Mouse (Mus musculus): ENCODE data around the gene Vps37c. TPM values are rescaled to one million over a fixed set of nuclear protein-coding genes. Genes with fewer than 3 reads are reported as not detected.

Gene Vps37c
- total and polyA plus RNA-seq, 3 experiments, result 8.1 to 11.9 TPM; not detected in 1

- H3K9ac ChIP-seq (ENCODE audit: control insufficient read depth, low read depth, low read length, poor library complexity, severe bottlenecking), result no peak overlapping the region
- no peak overlapping the region for H3K4me3 ChIP-seq (ENCODE audit: control insufficient read depth in 1 of 2, insufficient read depth in 1 of 2, low read depth in 2 of 2, low read length in 2 of 2)
- H3K27ac ChIP-seq (ENCODE audit: control insufficient read depth, low read depth, low read length), result no peak overlapping the region
- no peaks in the 10 kb centered on the region; a peak in 1 of 4 replicates for H3K27me3 ChIP-seq (ENCODE audit: control insufficient read depth in 1 of 2, insufficient read depth in 2 of 2, low read length in 2 of 2)
- H3K36me3 ChIP-seq (ENCODE audit: control insufficient read depth in 1 of 2, insufficient read depth in 2 of 2, low read length in 2 of 2), result no peaks in the 10 kb centered on the region
- no peaks in the 10 kb centered on the region for H3K9me3 ChIP-seq (replicated peaks; ENCODE audit: insufficient read depth, low read length)
- no peak for TF ChIP-seq RAD21 (IDR thresholded peaks at IDR 0.05; ENCODE audit: low read depth, low read length)
- no peak for TF ChIP-seq TBP (IDR thresholded peaks at IDR 0.05; ENCODE audit: low read depth, low read length)
- TF ChIP-seq POLR2AphosphoS2 (IDR thresholded peaks at IDR 0.05; ENCODE audit: low read length), result no peak
- TF ChIP-seq HCFC1 (IDR thresholded peaks at IDR 0.05; ENCODE audit: low read depth, low read length), result no peak
- no peaks in the 10 kb centered on the region for H3K79me2 ChIP-seq (ENCODE audit: control insufficient read depth, insufficient read depth, low read length, poor library complexity)
- DNase-seq (ENCODE audit: low read depth, low spot score), result no peak
- H3K4me1 ChIP-seq (ENCODE audit: control insufficient read depth in 1 of 2, insufficient read depth in 2 of 2, low read length in 2 of 2), result no peaks in the 10 kb centered on the region
Measured at GRCm38 (mm10) chr19:10735061-10735460, 46.5 kb downstream of the Vps37c start.

- H3K4me3 ChIP-seq (ENCODE audit: control insufficient read depth in 1 of 2, insufficient read depth in 1 of 2, low read depth in 2 of 2, low read length in 2 of 2), result no peak overlapping the region
- H3K27ac ChIP-seq (ENCODE audit: control insufficient read depth, low read depth, low read length), result no peak overlapping the region
- H3K36me3 ChIP-seq (ENCODE audit: control insufficient read depth in 1 of 2, insufficient read depth in 2 of 2, low read length in 2 of 2), result no peaks in the 10 kb centered on the region
- no peaks in the 10 kb centered on the region for H3K79me2 ChIP-seq (ENCODE audit: control insufficient read depth, insufficient read depth, low read length, poor library complexity)
- DNase-seq (ENCODE audit: low read depth, low spot score), result no peak
- TF ChIP-seq GATA1 (IDR thresholded peaks at IDR 0.05; ENCODE audit: low read depth, low read length) (no peak), CHD1 (IDR thresholded peaks at IDR 0.05; ENCODE audit: low read depth, low read length) (no peak), NRF1 (IDR thresholded peaks at IDR 0.05; ENCODE audit: insufficient read depth, low read depth, low read length, poor library complexity, severe bottlenecking) (no peak), BHLHE40 (IDR thresholded peaks at IDR 0.05; ENCODE audit: borderline replicate concordance, low read depth, low read length) (no peak), TBP (IDR thresholded peaks at IDR 0.05; ENCODE audit: low read depth, low read length) (no peak), EP300 (IDR thresholded peaks at IDR 0.05; ENCODE audit: low read depth in 1 of 2, low read length in 2 of 2) (no peak), USF1 (IDR thresholded peaks at IDR 0.05; ENCODE audit: low read depth, low read length) (no peak), ZKSCAN1 (IDR thresholded peaks at IDR 0.05; ENCODE audit: low read depth, low read length) (no peak), TAL1 (IDR thresholded peaks at IDR 0.05; ENCODE audit: low read length) (no peak), MYC (IDR thresholded peaks at IDR 0.05; ENCODE audit: low read depth, low read length) (no peak), POLR2AphosphoS2 (IDR thresholded peaks at IDR 0.05; ENCODE audit: low read length) (no peak), ZC3H11A (IDR thresholded peaks at IDR 0.05; ENCODE audit: low read depth, low read length) (no peak), CHD2 (IDR thresholded peaks at IDR 0.05; ENCODE audit: low read length) (no peak), NELFE (IDR thresholded peaks at IDR 0.05; ENCODE audit: low read depth, low read length) (no peak), SIN3A (IDR thresholded peaks at IDR 0.05; ENCODE audit: low read length) (no peak), KAT2A (conservative IDR thresholded peaks at IDR 0.05; ENCODE audit: low read depth, low read length) (no peak)
- H3K27me3 ChIP-seq (ENCODE audit: control insufficient read depth in 1 of 2, insufficient read depth in 2 of 2, low read length in 2 of 2), result no peaks in the 10 kb centered on the region; a peak in 1 of 4 replicates
- H3K4me1 ChIP-seq (ENCODE audit: control insufficient read depth in 1 of 2, insufficient read depth in 2 of 2, low read length in 2 of 2), result no peaks in the 10 kb centered on the region
- H3K9ac ChIP-seq (ENCODE audit: control insufficient read depth, low read depth, low read length, poor library complexity, severe bottlenecking), result no peak overlapping the region
- H3K9me3 ChIP-seq (replicated peaks; ENCODE audit: insufficient read depth, low read length), result no peaks in the 10 kb centered on the region
Measured at GRCm38 (mm10) chr19:10735861-10736260, 47.3 kb downstream of the Vps37c start.

All from MEL (cell line).